Mouse (Mus musculus): ENCODE results near the gene Lrrc55. TPM values are rescaled to one million over a fixed set of nuclear protein-coding genes. Genes with fewer than 3 reads are reported as not detected.
A peak's percentile ranks its signal among the peaks of the same experiment; 100 is the strongest.
"Not testable (repeated sequence)": the region's sequence is repeated elsewhere in the genome, so short reads cannot be mapped to it uniquely, and the experiment has no call there.

The Lrrc55 gene
- polyA plus RNA-seq (2014; fragmentation: Nextera tagmentation; extraction: Ambion mirVana) = 5.2 and 5.4 TPM in 2 replicates

GRCm38 (mm10) chr2:85196901-85197300, at the start of gene Lrrc55:
Gene Lrrc55, minus strand, starts transcription at chr2:85197197.
- 100% methylated on average over 1 of the region's 1 CpGs for WGBS
- ATAC-seq (replicated peaks; ENCODE audit: low FRiP score, low TSS enrichment, low read depth) = no peak
- H3K27me3 ChIP-seq (replicated peaks; ENCODE audit: control insufficient read depth, insufficient read depth, low read length) = no peaks in the 10 kb centered on the region

DNA sequence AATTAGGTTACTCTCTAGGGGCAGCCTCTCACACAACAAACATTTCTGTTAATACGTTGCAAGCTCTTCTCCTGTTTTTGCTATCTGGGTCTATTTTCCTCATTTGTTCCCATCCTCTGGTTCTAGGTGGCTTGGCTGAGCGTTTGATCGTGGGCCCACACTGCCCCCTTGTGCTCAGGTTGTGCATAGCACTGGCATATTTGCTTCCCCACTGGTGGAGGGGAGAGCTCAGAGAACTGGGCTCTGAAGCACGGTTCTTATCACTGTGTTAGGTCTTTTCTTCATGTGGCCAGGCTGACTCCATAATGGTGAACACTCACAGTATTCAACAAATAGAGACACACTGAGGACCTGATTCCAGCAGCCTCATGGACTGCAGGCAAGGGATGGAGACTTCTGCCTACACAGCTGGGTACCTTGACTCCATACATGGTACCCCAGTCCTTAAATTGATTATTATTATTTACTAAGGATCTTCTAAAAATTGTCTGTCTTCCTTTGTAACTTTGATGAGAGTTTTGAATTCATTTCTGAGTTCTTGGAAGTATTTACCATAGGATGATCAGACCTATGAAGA, 49.6 kb upstream of the Lrrc55 start:
- Histone ChIP-seq H3K27ac (ENCODE audit: low read depth) (no peak overlapping the region), H3K27me3 (replicated peaks; ENCODE audit: control insufficient read depth, insufficient read depth, low read length) (no peaks in the 10 kb centered on the region), H3K9ac (ENCODE audit: low read length) (no peak overlapping the region), H3K36me3 (ENCODE audit: control insufficient read depth, insufficient read depth, low read length) (no peaks in the 10 kb centered on the region), H3K4me3 (ENCODE audit: low read depth, low read length) (no peak overlapping the region), H3K4me2 (ENCODE audit: low read length) (no peak overlapping the region), H3K9me3 (ENCODE audit: control insufficient read depth, low read length) (no peaks in the 10 kb centered on the region), H3K4me1 (replicated peaks; ENCODE audit: control insufficient read depth, insufficient read depth, low read length) (no peaks in the 10 kb centered on the region)
- DNase-seq (ENCODE audit: low spot score) (peak; percentile 95), ATAC-seq (replicated peaks; ENCODE audit: low FRiP score, low TSS enrichment, low read depth) (peak; percentile 69; the same call in 1 of the 2 replicates)
- 1% methylated on average over 4 of the region's 4 CpGs for WGBS

More at GRCm38 (mm10) chr2:85196901-85197300, at the start of gene Lrrc55:
- Histone ChIP-seq H3K4me3 (ENCODE audit: low read depth, low read length) (peak within 1 kb of the TSS; percentile 22), H3K9ac (ENCODE audit: low read length) (peak within 1 kb of the TSS; percentile 27; the same call in 1 of the 2 replicates), H3K36me3 (ENCODE audit: control insufficient read depth, insufficient read depth, low read length) (no peaks in the 10 kb centered on the region), H3K4me1 (replicated peaks; ENCODE audit: control insufficient read depth, insufficient read depth, low read length) (0 out of 2 replicates have a peak, but pooled peaks cover 7% of the 10 kb centered on the region), H3K9me3 (ENCODE audit: control insufficient read depth, low read length) (no peaks in the 10 kb centered on the region), H3K4me2 (ENCODE audit: low read length) (peak within 1 kb of the TSS; percentile 47), H3K27ac (ENCODE audit: low read depth) (no peak within 1 kb of the TSS)
- DNase-seq (ENCODE audit: low spot score) = no peak

DNA sequence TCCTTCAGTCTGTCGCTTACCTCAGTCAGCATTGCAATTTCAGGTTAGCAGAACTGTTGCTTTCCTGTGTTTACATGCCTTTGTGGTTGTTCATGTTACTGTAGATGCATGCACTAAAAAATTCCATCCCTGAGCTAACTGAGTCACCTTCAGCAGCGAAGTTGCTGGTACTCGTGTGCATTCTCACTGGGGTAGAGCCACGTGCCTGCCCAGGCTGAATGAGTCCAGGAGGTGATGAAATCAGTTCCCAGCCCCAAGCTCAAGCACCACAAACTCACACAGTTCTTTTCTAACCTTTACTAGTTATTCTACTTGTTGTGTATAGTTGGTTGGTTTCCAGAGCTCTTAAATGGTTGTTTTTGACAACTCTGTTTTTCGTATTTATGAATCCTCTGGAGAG, 48.7 kb upstream of the Lrrc55 start:
- Histone ChIP-seq H3K4me3 (ENCODE audit: low read depth, low read length) (no peak overlapping the region), H3K4me2 (ENCODE audit: low read length) (no peak overlapping the region), H3K4me1 (replicated peaks; ENCODE audit: control insufficient read depth, insufficient read depth, low read length) (no peaks in the 10 kb centered on the region), H3K36me3 (ENCODE audit: control insufficient read depth, insufficient read depth, low read length) (no peaks in the 10 kb centered on the region), H3K27me3 (replicated peaks; ENCODE audit: control insufficient read depth, insufficient read depth, low read length) (no peaks in the 10 kb centered on the region), H3K9ac (ENCODE audit: low read length) (no peak overlapping the region), H3K9me3 (ENCODE audit: control insufficient read depth, low read length) (no peaks in the 10 kb centered on the region), H3K27ac (ENCODE audit: low read depth) (no peak overlapping the region)
- 71% methylated on average over 5 of the region's 5 CpGs for WGBS
- ATAC-seq (replicated peaks; ENCODE audit: low FRiP score, low TSS enrichment, low read depth) = no peak
- DNase-seq (ENCODE audit: low spot score) = no peak

GRCm38 (mm10) chr2:85238068-85238667, 41.2 kb upstream of the Lrrc55 start:
- ATAC-seq (replicated peaks; ENCODE audit: low FRiP score, low TSS enrichment, low read depth) (no peak), DNase-seq (ENCODE audit: low spot score) (no peak)
- Histone ChIP-seq H3K4me1 (replicated peaks; ENCODE audit: control insufficient read depth, insufficient read depth, low read length) (no peaks in the 10 kb centered on the region), H3K4me2 (ENCODE audit: low read length) (no peak overlapping the region), H3K36me3 (ENCODE audit: control insufficient read depth, insufficient read depth, low read length) (no peaks in the 10 kb centered on the region), H3K27me3 (replicated peaks; ENCODE audit: control insufficient read depth, insufficient read depth, low read length) (no peaks in the 10 kb centered on the region), H3K9me3 (ENCODE audit: control insufficient read depth, low read length) (no peaks in the 10 kb centered on the region), H3K4me3 (ENCODE audit: low read depth, low read length) (no peak overlapping the region), H3K27ac (ENCODE audit: low read depth) (no peak overlapping the region), H3K9ac (ENCODE audit: low read length) (no peak overlapping the region)
- WGBS = 32% methylated on average over 4 of the region's 4 CpGs

DNA sequence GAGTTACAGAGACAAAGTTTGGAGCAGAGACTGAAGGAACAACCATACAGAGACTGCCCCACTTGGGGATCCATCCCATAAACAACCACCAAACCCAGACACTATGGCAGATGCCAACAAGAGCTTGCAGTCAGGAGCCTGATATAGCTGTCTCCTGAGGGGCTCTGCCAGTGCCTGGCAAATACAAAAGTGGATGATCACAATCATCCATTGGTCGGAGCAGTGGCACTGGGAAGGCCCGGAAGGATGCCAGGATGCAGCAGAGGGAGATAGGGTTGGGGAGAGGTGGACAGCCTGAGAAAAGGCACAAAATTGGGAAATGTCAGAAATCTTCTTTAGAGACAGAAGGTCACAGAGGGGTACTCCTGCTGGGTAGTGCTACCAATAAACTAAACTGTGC, 40.2 kb upstream of the Lrrc55 start:
- H3K4me2 ChIP-seq (ENCODE audit: low read length); H3K4me3 ChIP-seq (ENCODE audit: low read depth, low read length); H3K27me3 ChIP-seq (replicated peaks; ENCODE audit: control insufficient read depth, insufficient read depth, low read length); H3K27ac ChIP-seq (ENCODE audit: low read depth); H3K36me3 ChIP-seq (ENCODE audit: control insufficient read depth, insufficient read depth, low read length); H3K4me1 ChIP-seq (replicated peaks; ENCODE audit: control insufficient read depth, insufficient read depth, low read length); H3K9me3 ChIP-seq (ENCODE audit: control insufficient read depth, low read length); ATAC-seq (replicated peaks; ENCODE audit: low FRiP score, low TSS enrichment, low read depth); H3K9ac ChIP-seq (ENCODE audit: low read length); DNase-seq (ENCODE audit: low spot score): not testable (repeated sequence)
- WGBS = 96% methylated on average over 2 of the region's 2 CpGs

DNA sequence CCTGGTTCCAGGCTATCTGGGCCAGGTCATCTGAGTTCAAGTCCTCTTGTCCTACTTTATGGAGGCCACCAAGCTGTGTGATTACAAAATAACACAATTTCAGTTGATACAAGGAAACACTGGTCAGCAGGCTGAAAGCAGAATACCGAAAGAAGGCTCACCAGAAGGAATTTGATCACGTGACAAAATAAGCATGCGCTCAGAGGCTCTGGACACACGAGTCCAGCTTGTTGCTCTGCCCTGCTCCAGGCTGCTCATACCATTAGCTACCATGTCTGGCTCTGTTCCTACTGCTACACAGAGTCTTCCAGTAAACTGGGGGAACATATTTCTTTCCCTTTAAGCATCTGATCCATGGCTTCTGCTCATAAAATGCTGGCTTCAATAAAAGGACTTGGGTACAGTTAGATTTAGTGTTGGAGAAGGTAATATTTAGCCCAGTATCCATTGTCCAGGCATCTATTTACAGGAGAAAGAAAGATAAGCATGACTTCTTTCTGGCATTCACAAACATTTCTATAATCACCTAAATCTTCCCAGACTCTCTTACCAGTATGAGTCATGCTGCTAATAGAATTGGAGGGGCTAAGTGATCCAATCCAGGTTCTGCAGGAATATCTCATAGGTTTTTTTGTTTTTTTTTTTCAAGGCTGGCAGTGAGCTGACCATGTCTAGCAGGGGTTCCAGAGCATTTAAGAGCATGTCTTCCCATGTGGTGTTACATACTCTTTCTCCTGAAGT, 33.9 kb upstream of the Lrrc55 start:
- DNase-seq (ENCODE audit: low spot score) (no peak), ATAC-seq (replicated peaks; ENCODE audit: low FRiP score, low TSS enrichment, low read depth) (no peak)
- Histone ChIP-seq H3K4me2 (ENCODE audit: low read length) (no peak overlapping the region), H3K36me3 (ENCODE audit: control insufficient read depth, insufficient read depth, low read length) (no peaks in the 10 kb centered on the region), H3K9ac (ENCODE audit: low read length) (no peak overlapping the region), H3K27me3 (replicated peaks; ENCODE audit: control insufficient read depth, insufficient read depth, low read length) (no peaks in the 10 kb centered on the region), H3K4me3 (ENCODE audit: low read depth, low read length) (no peak overlapping the region), H3K9me3 (ENCODE audit: control insufficient read depth, low read length) (no peaks in the 10 kb centered on the region), H3K4me1 (replicated peaks; ENCODE audit: control insufficient read depth, insufficient read depth, low read length) (no peaks in the 10 kb centered on the region), H3K27ac (ENCODE audit: low read depth) (no peak overlapping the region)
- WGBS = 62% methylated on average over 4 of the region's 4 CpGs

GRCm38 (mm10) chr2:85229606-85230005, 32.6 kb upstream of the Lrrc55 start:
- no peak overlapping the region for H3K4me3 ChIP-seq (ENCODE audit: low read depth, low read length)
- H3K27ac ChIP-seq (ENCODE audit: low read depth) = no peak overlapping the region
- H3K36me3 ChIP-seq (ENCODE audit: control insufficient read depth, insufficient read depth, low read length) = no peaks in the 10 kb centered on the region
- H3K27me3 ChIP-seq (replicated peaks; ENCODE audit: control insufficient read depth, insufficient read depth, low read length) = no peaks in the 10 kb centered on the region
- no peaks in the 10 kb centered on the region for H3K4me1 ChIP-seq (replicated peaks; ENCODE audit: control insufficient read depth, insufficient read depth, low read length)
- H3K9me3 ChIP-seq (ENCODE audit: control insufficient read depth, low read length) = no peaks in the 10 kb centered on the region
- ATAC-seq (replicated peaks; ENCODE audit: low FRiP score, low TSS enrichment, low read depth) (no peak), DNase-seq (ENCODE audit: low spot score) (no peak)
- 64% methylated on average over 3 of the region's 3 CpGs for WGBS
- no peak overlapping the region for H3K9ac ChIP-seq (ENCODE audit: low read length)
- H3K4me2 ChIP-seq (ENCODE audit: low read length) = no peak overlapping the region

DNA sequence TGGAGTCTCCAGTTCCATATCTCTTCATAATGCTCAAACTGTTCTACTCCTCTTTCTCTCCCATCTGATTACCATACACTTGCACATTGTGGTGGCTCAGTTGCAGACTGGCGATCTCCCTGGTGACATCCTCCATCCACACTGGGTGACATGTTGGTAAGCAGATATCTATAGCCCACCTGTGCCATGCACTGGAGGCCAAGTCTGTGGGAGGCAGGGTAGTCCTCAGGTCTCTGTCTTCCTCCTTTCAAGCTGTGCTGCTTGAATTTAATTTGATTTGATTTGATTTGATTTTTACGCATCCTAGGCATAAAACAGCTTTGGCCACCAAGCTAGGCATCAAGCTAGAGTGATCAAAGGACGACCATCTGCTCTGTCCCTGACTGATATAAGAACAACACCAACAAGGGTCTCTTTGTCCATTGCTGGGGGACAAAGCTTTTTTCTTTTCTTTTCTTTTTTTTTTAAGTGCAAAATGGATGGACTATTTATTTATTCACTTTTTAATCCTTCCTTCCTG, 30.9 kb upstream of the Lrrc55 start:
- WGBS = 84% methylated on average over 3 of the region's 3 CpGs
- no peaks in the 10 kb centered on the region for H3K36me3 ChIP-seq (ENCODE audit: control insufficient read depth, insufficient read depth, low read length)

More for the DNA sequence above, 30.9 kb upstream of the Lrrc55 start:
- H3K9me3 ChIP-seq (ENCODE audit: control insufficient read depth, low read length) = no peaks in the 10 kb centered on the region
- ATAC-seq (replicated peaks; ENCODE audit: low FRiP score, low TSS enrichment, low read depth) = no peak
- H3K4me1 ChIP-seq (replicated peaks; ENCODE audit: control insufficient read depth, insufficient read depth, low read length) = no peaks in the 10 kb centered on the region
- no peak overlapping the region for H3K27ac ChIP-seq (ENCODE audit: low read depth)
- no peak for DNase-seq (ENCODE audit: low spot score)
- H3K9ac ChIP-seq (ENCODE audit: low read length) = no peak overlapping the region
- no peak overlapping the region for H3K4me2 ChIP-seq (ENCODE audit: low read length)
- H3K4me3 ChIP-seq (ENCODE audit: low read depth, low read length) = no peak overlapping the region
- no peaks in the 10 kb centered on the region for H3K27me3 ChIP-seq (replicated peaks; ENCODE audit: control insufficient read depth, insufficient read depth, low read length)

Measured in intestine, embryonic 14.5 days (tissue).